Mouse (Mus musculus) cerebellum, adult 18-20 months (tissue): Measurements from ENCODE around the gene Fkbp3.

Experiments
- DNase-seq, 2 experiments: peaks; one replicate each; pipeline ENCODE4 v3.0.0; 2021

The Fkbp3 gene

DNA sequence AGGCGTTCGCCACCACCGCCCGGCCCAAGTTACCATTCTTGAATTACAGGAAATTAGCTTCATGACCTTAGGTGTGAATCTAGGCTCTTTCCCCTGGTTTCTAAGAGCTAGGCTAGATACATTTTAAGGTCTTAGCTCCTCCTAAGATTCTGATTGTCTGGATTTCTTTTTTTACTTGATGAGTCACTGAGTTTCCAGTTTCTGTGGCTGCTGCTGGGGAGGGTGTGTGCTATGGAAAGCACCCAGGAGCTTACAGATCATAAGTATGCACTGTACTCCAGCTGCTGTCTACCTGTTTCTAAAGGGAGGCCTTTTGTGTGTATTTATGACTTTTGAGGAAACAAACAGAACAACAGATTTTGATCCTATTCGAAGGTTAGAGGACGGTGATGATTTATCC, 51.0 kb downstream of the Fkbp3 start:
- no peak for DNase-seq
